Mouse (Mus musculus): ENCODE results near the gene Ldhb.

GRCm38 (mm10) chr6:142471141-142471540, 36.6 kb downstream of the Ldhb start:
- TF ChIP-seq POLR2A (IDR thresholded peaks at IDR 0.05; ENCODE audit: control insufficient read depth, low read depth, low read length), result no peak
- no peak for TF ChIP-seq CTCF (IDR thresholded peaks at IDR 0.05; ENCODE audit: control insufficient read depth, insufficient read depth, insufficient replicate concordance, low read depth, low read length)

Data from testis, adult 2 months (tissue).